Mouse (Mus musculus): ENCODE measurements around the gene Pam.
A peak's percentile ranks its signal among the peaks of the same experiment; 100 is the strongest.

Pam gene

DNA sequence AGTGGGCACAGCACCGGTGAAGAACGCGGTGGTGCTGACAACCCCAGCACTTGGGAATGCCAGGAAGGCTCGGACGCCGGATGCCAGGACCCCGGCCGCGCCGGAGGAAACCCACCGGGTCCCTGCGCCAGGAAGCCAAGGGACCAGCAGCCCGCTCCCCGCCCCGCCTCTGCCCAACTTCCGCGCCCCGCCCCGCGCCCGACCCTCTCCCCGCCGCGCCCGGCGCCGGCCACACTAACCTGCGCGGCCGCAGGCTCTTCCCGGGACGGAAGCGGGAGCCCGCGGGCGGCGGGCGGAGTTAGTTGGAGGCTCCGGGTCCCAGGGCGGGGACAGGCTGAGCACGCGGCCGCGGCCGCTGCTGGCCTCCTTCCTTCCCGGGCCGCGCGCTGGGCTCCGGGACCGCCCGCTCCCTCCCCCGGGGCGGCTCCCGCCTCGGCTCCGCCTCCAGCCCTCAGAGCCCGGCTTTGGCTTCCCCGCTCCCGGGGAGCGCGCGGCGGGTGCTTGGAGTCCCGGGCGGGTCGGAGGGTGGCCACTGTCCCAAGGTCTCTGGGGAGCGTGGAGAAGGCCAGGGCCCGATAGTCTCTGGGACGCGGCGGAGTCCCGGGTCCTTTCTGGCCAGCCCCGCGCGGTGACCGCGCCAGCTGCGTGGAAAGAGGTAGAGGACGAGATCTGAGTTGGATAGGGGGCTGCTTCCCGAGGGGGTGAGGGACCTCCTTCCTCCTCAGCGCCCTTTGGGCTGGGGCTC is at the start of gene Pam:
Gene Pam (minus strand): TSS at position 401 of the 745 bp plus-strand sequence.
- peak; percentile 81 to 85 for DNase-seq (ENCODE audit: low spot score in 2 of 2)

- no peak for DNase-seq (ENCODE audit: low spot score in 2 of 2)
These were observed 49.4 kb upstream of the Pam start for GRCm38 (mm10) chr1:98144845-98145244.

GRCm38 (mm10) chr1:98131244-98131643 is 35.8 kb upstream of the Pam start:
- no peak for DNase-seq (ENCODE audit: low spot score in 2 of 2)

GRCm38 (mm10) chr1:98129561-98130347 is 34.3 kb upstream of the Pam start:
- no peak for DNase-seq (ENCODE audit: low spot score in 2 of 2)

GRCm38 (mm10) chr1:98129111-98129510 is 33.7 kb upstream of the Pam start:
- no peak for DNase-seq (ENCODE audit: low spot score in 2 of 2)

DNA sequence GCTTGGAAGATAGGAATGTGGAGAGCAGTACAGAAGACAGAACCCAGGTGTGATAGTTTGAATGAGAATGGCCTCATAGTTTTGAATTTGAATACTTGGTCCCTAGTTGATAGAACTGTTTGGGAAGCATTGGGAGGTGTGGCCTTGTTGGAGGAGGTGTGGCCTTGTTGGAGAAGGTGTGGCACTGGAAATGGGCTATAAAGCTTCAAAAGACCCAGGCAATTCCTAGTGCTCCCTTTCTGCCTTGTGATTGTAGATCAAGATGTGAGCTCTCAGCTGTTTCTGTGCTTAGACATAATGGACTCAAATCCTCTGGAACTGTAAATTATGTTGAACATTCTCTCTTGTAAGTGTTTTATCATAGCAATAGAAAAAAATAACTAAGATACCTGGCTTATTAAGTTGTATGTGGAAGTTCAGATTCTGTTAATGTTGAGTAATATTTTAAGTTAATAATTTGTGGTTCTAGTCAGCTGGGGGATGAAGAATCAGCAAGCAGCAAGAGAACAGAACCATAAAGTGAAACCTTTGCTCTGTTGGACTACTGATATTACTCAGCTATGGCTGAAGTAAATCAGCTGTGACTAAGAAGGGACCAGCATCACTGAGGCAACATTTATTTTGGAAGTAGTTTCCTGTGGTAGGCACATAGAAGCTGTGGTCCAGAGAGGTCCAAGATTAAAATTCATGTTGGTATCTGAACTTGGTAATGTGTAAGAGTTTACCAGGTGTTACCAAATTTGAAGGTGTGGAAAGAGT is 33.1 kb upstream of the Pam start:
- DNase-seq (ENCODE audit: low spot score in 2 of 2), result no peak

- no peak for DNase-seq (ENCODE audit: low spot score in 2 of 2)
These were observed 30.8 kb upstream of the Pam start for GRCm38 (mm10) chr1:98126268-98126667.

DNA sequence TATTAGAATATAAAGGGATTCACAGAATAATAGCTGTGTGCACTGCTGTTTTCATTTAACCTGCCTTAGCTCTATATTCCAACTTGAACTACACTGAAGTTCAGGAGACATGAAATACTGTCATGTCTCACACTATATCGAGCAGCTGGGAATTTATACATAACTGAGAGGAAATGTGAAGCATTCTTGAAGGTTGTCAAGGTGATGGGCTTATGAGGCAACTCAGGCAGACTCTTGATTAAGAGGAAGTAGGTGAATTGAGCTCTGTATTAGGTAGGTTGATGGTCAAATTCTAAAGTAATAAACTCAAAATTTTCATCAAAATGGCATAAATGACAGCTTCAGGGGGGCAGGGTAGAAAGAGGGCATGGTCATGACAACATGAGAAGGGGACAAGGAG is 29.3 kb upstream of the Pam start:
- no peak for DNase-seq (ENCODE audit: low spot score in 2 of 2)

DNA sequence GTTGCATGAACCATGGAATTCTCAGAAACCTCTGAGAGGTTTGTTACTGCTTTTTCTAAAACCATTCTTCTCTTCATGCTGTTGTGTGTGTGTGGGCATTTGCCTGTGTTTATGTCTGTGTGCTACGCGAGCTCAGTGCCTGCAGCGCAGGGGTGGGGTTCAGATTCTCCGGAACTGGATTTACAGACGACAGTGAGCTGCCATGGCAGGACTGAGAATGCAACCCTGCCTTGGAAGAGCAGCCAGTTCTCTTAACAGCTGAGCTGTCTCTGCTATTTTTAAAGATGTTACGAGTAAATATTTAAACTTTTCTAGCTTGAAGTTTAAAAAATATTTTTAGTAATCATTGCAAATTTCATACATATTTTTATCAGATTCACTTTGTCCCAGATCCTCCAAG is 24.1 kb upstream of the Pam start:
- no peak for DNase-seq (ENCODE audit: low spot score in 2 of 2)

GRCm38 (mm10) chr1:98107599-98107998 is 12.2 kb upstream of the Pam start:
- DNase-seq (ENCODE audit: low spot score in 2 of 2), result no peak

GRCm38 (mm10) chr1:98099441-98099840 is 4.0 kb upstream of the Pam start:
- DNase-seq (ENCODE audit: low spot score in 2 of 2), result no peak

DNA sequence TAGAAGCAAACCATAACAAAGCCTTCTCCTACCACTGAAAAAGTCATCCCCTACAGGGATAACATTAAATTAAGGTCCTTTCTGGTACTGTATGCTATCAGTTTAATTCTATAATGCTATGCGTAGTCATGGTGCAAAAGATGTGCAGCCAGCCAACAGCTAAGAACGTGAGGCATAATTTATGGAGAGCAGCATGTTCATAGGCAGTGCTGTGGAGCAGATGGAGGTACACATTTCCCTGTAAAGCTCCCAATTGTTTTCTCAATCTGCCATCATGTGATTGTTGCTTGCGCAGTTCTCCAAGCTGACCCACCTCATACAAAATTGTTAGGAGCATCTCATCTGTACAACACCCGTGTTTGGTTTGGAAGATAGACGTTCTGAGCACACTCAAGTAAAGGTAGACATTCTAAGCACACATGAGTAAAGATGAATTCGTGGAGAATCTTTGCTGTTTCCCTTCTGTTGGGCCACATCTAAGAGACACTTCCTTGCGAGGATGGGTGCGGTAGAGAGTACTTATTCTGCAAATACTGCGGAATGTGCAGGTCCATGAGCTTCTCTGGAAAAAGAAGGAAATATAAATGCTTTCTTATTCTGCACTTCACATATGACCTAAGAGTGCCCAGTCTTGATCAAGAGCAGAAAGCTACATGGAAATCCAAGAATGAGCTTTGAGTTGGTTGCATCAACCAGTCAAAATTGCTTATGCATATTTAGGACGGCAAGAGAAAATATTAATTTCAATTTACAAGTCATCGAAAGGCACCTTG is 2.7 kb upstream of the Pam start:
- no peak for DNase-seq (ENCODE audit: low spot score in 2 of 2)

GRCm38 (mm10) chr1:98096396-98096935 is 1.0 kb upstream of the Pam start:
- no peak for DNase-seq (ENCODE audit: low spot score in 2 of 2)

DNA sequence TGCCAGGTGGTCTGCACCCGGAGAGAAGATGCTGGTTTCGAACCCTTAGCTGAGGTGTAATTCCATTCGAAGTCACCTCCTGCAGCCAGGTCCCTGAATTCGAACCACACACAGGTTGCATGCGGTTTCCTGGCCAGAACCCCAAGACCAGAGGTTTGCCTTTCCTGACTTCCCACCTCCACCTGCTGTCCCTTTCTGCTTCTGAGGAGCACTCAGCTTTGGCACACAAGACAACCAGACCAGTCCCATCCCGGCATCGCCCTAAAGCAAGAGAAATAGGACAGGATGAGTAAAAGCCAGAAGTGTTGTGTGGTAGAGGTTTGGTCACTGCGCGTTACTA is 515 bp upstream of the Pam start:
- DNase-seq (ENCODE audit: low spot score in 2 of 2), result no peak

- no peak for DNase-seq (ENCODE audit: low spot score in 2 of 2)
These were observed 618 bp downstream of the Pam start for GRCm38 (mm10) chr1:98094811-98095245.

- no peak for DNase-seq (ENCODE audit: low spot score in 2 of 2)
These were observed 6.0 kb downstream of the Pam start for GRCm38 (mm10) chr1:98089336-98089975.

DNA sequence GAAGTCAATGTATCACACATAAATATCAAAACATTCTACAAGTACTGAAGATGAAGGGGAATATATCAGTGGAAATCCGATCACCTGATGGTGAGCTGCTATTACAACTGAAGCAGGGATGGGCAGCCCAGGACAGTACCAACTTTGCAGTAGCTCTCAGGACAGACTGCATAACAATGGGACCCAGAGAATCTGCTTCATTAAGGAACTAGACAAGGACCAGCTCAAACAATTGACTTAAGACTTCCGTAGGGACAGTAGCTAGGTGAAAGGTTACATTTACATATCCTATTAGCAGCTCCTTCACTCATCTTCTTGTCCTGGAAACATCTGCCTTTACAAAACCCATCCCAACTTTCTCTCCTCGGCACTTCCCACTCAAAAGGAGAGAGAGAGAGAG is 9.0 kb downstream of the Pam start:
- DNase-seq (ENCODE audit: low spot score in 2 of 2), result no peak

GRCm38 (mm10) chr1:98084596-98085274 is 10.7 kb downstream of the Pam start:
- DNase-seq (ENCODE audit: low spot score in 2 of 2), result no peak

DNA sequence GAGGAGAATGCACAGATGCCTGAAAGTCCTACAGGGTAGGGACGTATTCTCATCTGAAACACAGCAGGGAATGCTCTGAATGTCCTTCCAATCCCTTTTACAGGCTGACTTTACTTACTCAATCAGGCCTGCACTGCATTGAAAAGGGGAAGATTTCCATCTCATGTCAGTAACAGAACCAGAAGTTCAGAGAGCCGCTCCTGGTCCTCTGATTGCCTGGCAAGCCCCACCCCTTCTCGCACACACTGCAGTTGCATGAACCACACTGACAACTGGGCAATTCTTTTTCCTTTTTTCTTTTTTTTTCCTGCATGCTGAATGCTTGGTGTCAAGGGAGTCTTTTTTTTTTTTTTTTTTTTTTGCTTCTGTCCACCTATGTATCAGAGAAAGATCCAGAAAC is 11.9 kb downstream of the Pam start:
- no peak for DNase-seq (ENCODE audit: low spot score in 2 of 2)

DNA sequence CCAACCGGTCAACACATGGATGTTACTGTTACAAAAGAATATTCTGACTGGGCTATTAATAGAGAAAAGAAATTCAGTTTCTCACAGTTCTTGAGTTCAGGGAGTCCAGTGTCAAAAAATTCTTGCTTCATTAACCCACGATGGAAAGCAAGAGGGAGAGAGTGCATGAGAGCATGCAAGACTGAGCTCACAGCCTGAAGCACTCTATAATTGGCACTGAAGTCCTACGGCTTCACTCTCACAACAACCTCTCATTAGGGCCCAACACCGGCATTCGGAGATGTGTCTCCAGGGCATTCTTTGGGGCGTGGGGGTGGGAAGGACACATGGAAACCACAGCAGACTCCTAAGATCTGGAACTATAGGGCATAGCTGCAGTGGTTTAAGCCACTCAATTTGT is 12.5 kb downstream of the Pam start:
- DNase-seq (ENCODE audit: low spot score in 2 of 2), result no peak

All from urinary bladder, adult 18-20 months (tissue).